Mouse (Mus musculus) cerebellum, postnatal 14 days (tissue): ENCODE results near the gene Arhgef28.

ENCODE experiments used
- DNase-seq, 2 experiments: peaks; one replicate each; pipeline ENCODE4 v3.0.0; 2021; ENCODE audit warnings: mixed read lengths in 2 of 2

The Arhgef28 gene

GRCm38 (mm10) chr13:97954956-97955496 lies 251.2 kb downstream of the Arhgef28 start:
- no peak for DNase-seq

- DNase-seq, result no peak
These were observed 252.2 kb downstream of the Arhgef28 start for GRCm38 (mm10) chr13:97954051-97954450.

- DNase-seq, result no peak
These were observed 252.7 kb downstream of the Arhgef28 start for GRCm38 (mm10) chr13:97953526-97953925.

GRCm38 (mm10) chr13:97948856-97949255 lies 257.4 kb downstream of the Arhgef28 start:
- DNase-seq, result no peak

GRCm38 (mm10) chr13:97947598-97947997 lies 258.6 kb downstream of the Arhgef28 start:
- DNase-seq, result no peak

- DNase-seq, result no peak
These were observed 259.8 kb downstream of the Arhgef28 start for GRCm38 (mm10) chr13:97946422-97946821.

GRCm38 (mm10) chr13:97941909-97942680 lies 264.1 kb downstream of the Arhgef28 start:
- no peak for DNase-seq

- DNase-seq, result no peak
These were observed 265.1 kb downstream of the Arhgef28 start for GRCm38 (mm10) chr13:97941099-97941498.

- peak in 1 of 2 experiments; percentile 50 for DNase-seq
These were observed 266.6 kb downstream of the Arhgef28 start for GRCm38 (mm10) chr13:97939433-97940160.

- peak; percentile 95 to 97 for DNase-seq
These were observed 267.5 kb downstream of the Arhgef28 start for GRCm38 (mm10) chr13:97938596-97939297.

- DNase-seq, result peak; percentile 77 to 80
These were observed 268.3 kb downstream of the Arhgef28 start for GRCm38 (mm10) chr13:97937919-97938318.

- DNase-seq, result no peak
These were observed 278.1 kb downstream of the Arhgef28 start for GRCm38 (mm10) chr13:97928135-97928497.

GRCm38 (mm10) chr13:97927376-97928134 lies 278.7 kb downstream of the Arhgef28 start:
- no peak for DNase-seq

- DNase-seq, result no peak
These were observed 279.9 kb downstream of the Arhgef28 start for GRCm38 (mm10) chr13:97926371-97926770.

- peak; percentile 31 to 57 for DNase-seq
These were observed 283.2 kb downstream of the Arhgef28 start for GRCm38 (mm10) chr13:97923009-97923408.

GRCm38 (mm10) chr13:97919590-97919989 lies 286.6 kb downstream of the Arhgef28 start:
- no peak for DNase-seq

GRCm38 (mm10) chr13:97918117-97918900 lies 287.9 kb downstream of the Arhgef28 start:
- peak in 1 of 2 experiments; percentile 16 for DNase-seq

GRCm38 (mm10) chr13:97911013-97911412 lies 295.2 kb downstream of the Arhgef28 start:
- no peak for DNase-seq

- no peak for DNase-seq
These were observed 303.4 kb downstream of the Arhgef28 start for GRCm38 (mm10) chr13:97902821-97903220.

GRCm38 (mm10) chr13:97900380-97900758 lies 305.9 kb downstream of the Arhgef28 start:
- no peak for DNase-seq

- no peak for DNase-seq
These were observed 306.4 kb downstream of the Arhgef28 start for GRCm38 (mm10) chr13:97899604-97900379.
